Mouse (Mus musculus) bone marrow macrophage, adult 2 months (primary cell): ENCODE results near the gene Cnpy3. TPM values are rescaled to one million over a fixed set of nuclear protein-coding genes. Genes with fewer than 3 reads are reported as not detected.
A peak's percentile ranks its signal among the peaks of the same experiment; 100 is the strongest.

Experiments
- H3K27ac ChIP-seq: 2 replicates; pipeline ENCODE4 v1.5.1; 2012; ENCODE audit warnings: low read depth, low read length; ENCODE audit not compliant: insufficient read depth
- H3K4me1 ChIP-seq: 2 replicates; pipeline ENCODE4 v1.6.1; 2012; ENCODE audit warnings: low read length; ENCODE audit not compliant: control insufficient read depth, insufficient read depth
- H3K4me3 ChIP-seq: 2 replicates; pipeline ENCODE4 v1.5.1; 2012; ENCODE audit warnings: mild to moderate bottlenecking, low read length, moderate library complexity; ENCODE audit not compliant: insufficient read depth
- CTCF ChIP-seq: IDR thresholded peaks from 2 replicates; pipeline ENCODE4 v1.5.1; 2012; ENCODE audit warnings: low read depth, mild to moderate bottlenecking, low read length, moderate library complexity
- POLR2A ChIP-seq: IDR thresholded peaks from 2 replicates; pipeline ENCODE4 v1.6.1; 2012; ENCODE audit warnings: mild to moderate bottlenecking, low read depth, low read length, borderline replicate concordance
- polyA plus RNA-seq: library from polyadenylated mRNA; stranded (reverse); fragments of >200 nt; gene quantifications from 2 replicates; pipeline ENCODE4 v1.2.4, GENCODE M21; 2012; ENCODE audit not compliant: missing spikeins, insufficient read depth, insufficient read length

The Cnpy3 gene
- polyA plus RNA-seq, 1 experiment = 134 TPM

DNA sequence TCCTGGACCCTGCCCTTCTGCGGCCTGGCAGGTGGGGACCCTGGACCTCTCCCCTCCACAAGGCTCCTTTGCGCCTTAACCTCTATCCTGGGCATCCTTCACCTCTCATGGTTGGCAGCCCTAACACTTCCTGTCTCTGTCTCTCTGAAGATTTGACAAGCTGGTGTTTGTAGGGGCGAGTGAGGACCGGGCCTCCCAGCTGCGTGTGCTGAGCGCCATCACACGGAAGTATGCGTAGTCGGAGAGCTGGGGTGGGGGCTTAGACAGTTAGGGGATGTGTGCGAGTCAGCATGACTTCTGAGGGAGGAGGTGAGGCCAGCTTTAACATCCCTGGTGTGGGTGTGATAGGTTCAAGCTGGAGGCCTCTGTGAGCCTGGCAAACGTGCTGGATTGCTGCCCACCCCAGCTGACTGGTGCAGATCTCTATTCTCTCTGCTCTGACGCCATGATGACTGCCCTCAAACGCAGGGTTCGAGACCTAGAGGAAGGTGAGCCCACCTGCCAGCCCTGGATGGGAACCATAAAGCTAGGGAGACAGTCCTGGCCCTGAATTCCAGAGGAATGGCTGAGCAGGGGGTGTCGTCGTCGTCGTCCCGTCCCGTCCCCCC is 27.4 kb downstream of the Cnpy3 start:
- Histone ChIP-seq H3K4me1 (no peaks in the 10 kb centered on the region), H3K27ac (no peak overlapping the region), H3K4me3 (no peak overlapping the region)
- TF ChIP-seq CTCF = no peak
- no peak for TF ChIP-seq POLR2A

DNA sequence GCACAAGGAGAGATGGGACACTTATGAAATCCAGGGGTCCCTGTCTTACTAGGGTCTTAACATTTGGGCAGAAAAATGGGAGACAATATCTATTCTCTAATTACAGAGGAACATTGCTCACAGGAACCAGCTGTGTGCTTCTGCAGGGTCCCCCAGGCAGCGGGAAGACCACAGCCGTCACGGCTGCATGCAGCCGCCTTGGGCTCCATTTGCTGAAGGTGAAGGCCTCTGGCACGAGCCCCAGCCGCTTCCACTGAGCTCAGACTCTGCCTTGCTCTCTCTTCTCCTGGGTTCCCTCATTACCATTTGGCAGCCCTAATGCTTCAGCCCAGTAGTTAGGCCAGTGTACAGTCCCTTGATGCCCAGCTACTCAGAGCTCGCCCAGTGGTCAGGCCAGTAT is 30.9 kb downstream of the Cnpy3 start:
- Histone ChIP-seq H3K27ac (no peak overlapping the region), H3K4me1 (no peaks in the 10 kb centered on the region), H3K4me3 (no peak overlapping the region)
- TF ChIP-seq POLR2A (no peak), CTCF (no peak)

DNA sequence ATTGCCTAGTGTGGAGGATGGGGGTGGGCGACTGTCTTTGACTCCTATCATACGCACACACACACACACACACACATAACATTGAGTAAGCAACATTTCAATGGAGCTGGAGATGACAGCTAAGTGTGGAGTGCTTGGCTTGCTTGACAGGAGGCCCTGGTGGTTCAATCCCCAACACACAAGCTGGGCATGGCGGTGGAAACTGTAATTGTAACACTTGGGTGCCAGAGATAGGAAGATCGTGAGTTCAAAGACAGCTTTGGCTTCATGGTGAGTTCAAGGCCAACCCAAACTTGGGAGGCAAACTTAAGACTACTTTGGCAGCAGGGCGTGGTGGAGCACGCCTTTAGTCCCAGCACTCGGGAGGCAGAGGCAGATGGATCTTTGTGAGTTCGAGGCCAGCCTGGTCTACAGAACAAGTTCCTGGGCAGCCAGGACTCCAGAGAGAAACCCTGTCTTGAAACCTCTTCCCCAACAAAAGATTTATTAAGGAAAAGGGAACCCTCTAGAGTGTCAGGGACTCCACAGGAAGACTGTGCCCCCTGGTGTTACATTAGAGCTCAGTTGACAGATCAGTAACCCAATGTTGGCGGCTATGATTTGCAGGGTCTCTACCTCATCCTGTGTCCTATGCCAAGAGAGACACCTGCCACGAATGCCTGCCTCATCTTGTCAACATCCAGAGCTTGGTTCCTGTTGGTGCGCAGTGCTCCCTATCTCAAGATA is 37.1 kb downstream of the Cnpy3 start:
- Histone ChIP-seq H3K27ac (no peak overlapping the region), H3K4me1 (peaks cover 8% of the 10 kb centered on the region; the same call in 1 of the 2 replicates), H3K4me3 (no peak overlapping the region)
- no peak for TF ChIP-seq CTCF
- no peak for TF ChIP-seq POLR2A

- Histone ChIP-seq H3K4me3 (no peak overlapping the region), H3K4me1 (peaks cover 8% of the 10 kb centered on the region; the same call in 1 of the 2 replicates), H3K27ac (no peak overlapping the region)
- no peak for TF ChIP-seq CTCF
- TF ChIP-seq POLR2A = no peak
Measured at GRCm38 (mm10) chr17:46713849-46714248, 38.2 kb downstream of the Cnpy3 start.

GRCm38 (mm10) chr17:46712442-46712841 is 39.6 kb downstream of the Cnpy3 start:
- peaks cover 8% of the 10 kb centered on the region; the same call in 1 of the 2 replicates for H3K4me1 ChIP-seq

GRCm38 (mm10) chr17:46711612-46712271 is 40.3 kb downstream of the Cnpy3 start:
- Histone ChIP-seq H3K4me1 (peaks cover 8% of the 10 kb centered on the region; the same call in 1 of the 2 replicates), H3K4me3 (peak overlapping the region; percentile 95), H3K27ac (peak overlapping the region; percentile 39)
- TF ChIP-seq CTCF (no peak), POLR2A (no peak)

More at GRCm38 (mm10) chr17:46712442-46712841, 39.6 kb downstream of the Cnpy3 start:
- TF ChIP-seq POLR2A (no peak), CTCF (no peak)
- peak overlapping the region; percentile 95 for H3K4me3 ChIP-seq
- H3K27ac ChIP-seq = no peak overlapping the region

DNA sequence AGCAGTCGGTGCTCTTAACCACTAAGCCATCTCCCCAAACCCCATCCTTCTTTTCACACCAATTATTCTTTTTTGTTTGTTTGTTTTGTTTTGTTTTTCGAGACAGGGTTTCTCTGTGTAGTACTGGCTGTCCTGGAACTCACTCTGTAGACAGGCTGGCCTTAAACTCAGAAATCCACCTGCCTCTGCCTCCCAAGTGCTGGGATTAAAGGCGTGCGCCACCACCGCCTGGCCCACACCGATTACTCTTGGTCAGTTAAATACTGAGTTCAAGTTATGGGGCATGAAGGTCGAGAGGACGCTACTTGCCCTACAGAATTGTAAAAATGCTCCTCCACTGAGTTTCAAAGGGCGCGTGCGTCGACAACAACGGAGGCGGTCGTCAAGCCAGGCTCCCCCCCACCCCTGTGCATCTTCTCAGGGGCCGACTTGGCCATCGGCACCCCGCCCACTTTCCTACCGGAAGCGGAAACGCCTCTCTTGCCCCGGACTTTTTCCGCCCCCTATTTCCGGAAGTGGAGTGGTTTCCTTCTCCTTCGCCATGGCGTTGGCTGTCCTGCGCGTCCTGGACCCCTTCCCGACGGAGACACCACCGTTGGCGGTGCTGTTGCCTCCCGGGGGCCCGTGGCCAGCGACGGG is 40.9 kb downstream of the Cnpy3 start, which contains the start of gene Pex6:
Gene Pex6, plus strand, starts transcription at position 505 of the 639 bp plus-strand sequence.
- H3K4me3 ChIP-seq = peak within 1 kb of the TSS; percentile 95
- peaks cover 8% of the 10 kb centered on the region; the same call in 1 of the 2 replicates for H3K4me1 ChIP-seq
- H3K27ac ChIP-seq = peak within 1 kb of the TSS; percentile 39
- no peak for TF ChIP-seq POLR2A
- TF ChIP-seq CTCF = 0 out of 2 replicates have a peak, but pooled peaks have one; percentile 13

DNA sequence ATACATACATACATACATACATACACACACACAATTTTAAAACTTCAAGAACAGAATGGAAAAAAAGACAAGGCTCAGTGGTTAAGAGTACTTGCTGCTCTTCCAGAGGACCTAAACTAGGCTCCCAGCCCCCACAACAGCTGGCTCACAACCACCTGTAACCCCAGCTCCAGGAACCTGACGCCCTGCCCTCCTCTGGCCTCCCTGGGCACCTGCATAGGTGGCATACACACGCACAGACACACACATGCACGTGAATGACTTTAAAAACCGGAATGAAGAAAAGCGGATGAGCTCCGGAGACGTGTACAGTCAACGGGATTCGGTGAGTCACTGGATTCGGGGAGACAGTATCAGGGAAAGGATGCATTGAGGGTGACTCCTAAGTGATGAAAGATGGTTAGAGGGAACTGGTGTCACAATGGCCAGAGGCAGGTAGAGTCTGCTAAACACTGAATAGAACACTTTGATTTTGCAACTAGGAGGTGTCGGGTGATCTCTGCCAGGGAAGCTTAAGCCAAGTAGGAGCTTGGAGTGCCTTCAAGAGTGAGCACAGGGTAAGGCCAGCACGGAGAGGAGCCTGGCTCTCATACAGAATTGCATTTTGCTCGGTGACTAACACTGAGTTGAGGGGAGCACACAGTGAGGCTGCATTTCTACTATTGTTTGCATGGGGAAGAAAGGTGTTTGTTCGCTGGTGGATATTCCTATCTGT is 45.5 kb downstream of the Cnpy3 start:
- H3K27ac ChIP-seq = no peak overlapping the region
- TF ChIP-seq CTCF (no peak), POLR2A (no peak)
- no peak overlapping the region for H3K4me3 ChIP-seq
- peaks cover 13% of the 10 kb centered on the region for H3K4me1 ChIP-seq
